Mouse (Mus musculus): ENCODE results near the gene Dbh. TPM values are rescaled to one million over a fixed set of nuclear protein-coding genes. Genes with fewer than 3 reads are reported as not detected.

The Dbh gene
- polyA plus RNA-seq, 1 experiment from 2014 or later, result 0.47 TPM

DNA sequence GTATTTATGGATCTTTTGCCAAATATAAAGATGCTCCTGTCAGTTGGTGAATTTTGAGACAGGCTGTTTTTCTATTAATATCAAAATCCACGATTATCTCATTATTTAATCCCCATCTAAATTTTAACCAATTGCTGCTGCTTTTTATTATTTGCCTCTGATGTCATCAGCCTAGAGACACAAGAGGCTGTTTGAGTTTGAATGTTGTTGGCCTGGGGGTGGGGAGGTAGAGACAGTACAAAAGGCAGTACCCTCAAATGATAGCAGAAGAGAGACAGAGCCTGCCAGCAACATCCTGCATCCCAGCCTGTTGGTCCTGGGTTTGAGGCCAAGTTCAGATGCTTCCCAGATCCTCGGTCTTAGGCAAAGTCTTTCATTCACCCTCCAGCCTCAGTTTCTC lies 9.2 kb downstream of the Dbh start:
- Histone ChIP-seq H3K27me3 (ENCODE audit: control insufficient read depth, insufficient read depth, low read length) (no peaks in the 10 kb centered on the region), H3K9me3 (replicated peaks; ENCODE audit: control insufficient read depth, low read length) (no peaks in the 10 kb centered on the region), H3K36me3 (ENCODE audit: control insufficient read depth, insufficient read depth, low read length) (no peaks in the 10 kb centered on the region), H3K4me1 (ENCODE audit: control insufficient read depth, insufficient read depth, low read length) (peaks cover 12% of the 10 kb centered on the region), H3K9ac (ENCODE audit: low read depth, low read length) (no peak overlapping the region), H3K4me2 (no peak overlapping the region), H3K4me3 (ENCODE audit: low read depth, low read length) (no peak overlapping the region), H3K27ac (ENCODE audit: low read depth, low read length) (no peak overlapping the region)
- no peak for ATAC-seq (replicated peaks; ENCODE audit: insufficient number of reproducible peaks, low FRiP score, low TSS enrichment)
- WGBS (ENCODE audit: insufficient replicate concordance), result 74% methylated on average over 2 of the region's 2 CpGs

DNA sequence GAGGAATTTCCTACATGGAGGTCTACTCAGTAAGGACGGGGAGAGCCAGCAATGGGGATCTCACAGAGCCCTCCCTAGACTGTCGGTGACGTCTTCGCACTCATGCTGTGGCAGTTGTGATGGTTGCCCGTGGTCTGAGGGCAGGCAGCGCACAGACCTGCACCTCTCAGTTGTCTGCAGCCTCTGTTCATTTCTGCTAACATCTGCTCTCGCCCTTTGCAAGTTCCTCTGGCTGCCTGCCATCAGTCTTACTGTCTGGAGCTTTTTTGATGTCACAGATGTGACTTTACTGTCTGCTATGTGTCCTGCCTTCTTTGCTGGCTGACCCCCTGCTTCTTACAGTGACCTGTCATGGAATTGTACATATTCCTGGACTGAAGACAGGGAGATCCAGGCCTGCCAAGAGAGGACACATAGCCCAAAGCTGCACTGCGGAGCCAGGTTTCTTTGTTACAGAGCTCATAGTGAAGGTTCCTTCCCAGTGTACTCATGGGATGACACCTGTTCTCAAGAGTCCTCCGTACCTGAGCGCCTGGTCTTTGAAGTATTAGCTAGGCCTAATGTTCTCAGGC lies 10.7 kb downstream of the Dbh start:
- Histone ChIP-seq H3K4me2 (no peak overlapping the region), H3K27me3 (ENCODE audit: control insufficient read depth, insufficient read depth, low read length) (no peaks in the 10 kb centered on the region), H3K9me3 (replicated peaks; ENCODE audit: control insufficient read depth, low read length) (no peaks in the 10 kb centered on the region), H3K4me3 (ENCODE audit: low read depth, low read length) (no peak overlapping the region), H3K9ac (ENCODE audit: low read depth, low read length) (no peak overlapping the region), H3K4me1 (ENCODE audit: control insufficient read depth, insufficient read depth, low read length) (peaks cover 22% of the 10 kb centered on the region), H3K36me3 (ENCODE audit: control insufficient read depth, insufficient read depth, low read length) (no peaks in the 10 kb centered on the region), H3K27ac (ENCODE audit: low read depth, low read length) (no peak overlapping the region)
- ATAC-seq (replicated peaks; ENCODE audit: insufficient number of reproducible peaks, low FRiP score, low TSS enrichment), result no peak
- 74% methylated on average over 10 of the region's 10 CpGs for WGBS (ENCODE audit: insufficient replicate concordance)

DNA sequence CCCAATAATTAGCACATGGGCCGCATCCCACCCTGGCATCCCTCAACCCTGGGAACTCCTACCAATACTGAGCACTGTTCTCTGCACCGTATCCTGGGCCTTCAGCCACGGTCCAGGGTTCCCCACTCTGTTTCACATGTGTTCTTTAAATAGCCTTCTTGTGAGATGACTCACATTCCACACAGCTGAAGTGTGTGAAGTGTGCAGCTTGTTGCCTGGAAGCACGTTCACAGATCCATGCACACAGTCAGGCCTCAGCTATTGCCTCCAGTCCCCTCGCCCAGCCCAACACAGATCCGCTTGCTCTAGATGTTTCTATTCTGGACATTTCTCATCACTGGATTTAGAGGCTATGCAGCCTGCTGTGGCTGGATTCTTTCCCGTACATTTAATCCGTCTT lies 14.1 kb downstream of the Dbh start:
- WGBS (ENCODE audit: insufficient replicate concordance), result 46% methylated on average over 8 of the region's 8 CpGs
- Histone ChIP-seq H3K4me1 (ENCODE audit: control insufficient read depth, insufficient read depth, low read length) (peaks cover 53% of the 10 kb centered on the region), H3K36me3 (ENCODE audit: control insufficient read depth, insufficient read depth, low read length) (no peaks in the 10 kb centered on the region), H3K27me3 (ENCODE audit: control insufficient read depth, insufficient read depth, low read length) (no peaks in the 10 kb centered on the region), H3K9ac (ENCODE audit: low read depth, low read length) (no peak overlapping the region), H3K4me2 (no peak overlapping the region), H3K27ac (ENCODE audit: low read depth, low read length) (peak overlapping the region; percentile 22; the same call in 1 of the 2 replicates), H3K9me3 (replicated peaks; ENCODE audit: control insufficient read depth, low read length) (no peaks in the 10 kb centered on the region), H3K4me3 (ENCODE audit: low read depth, low read length) (no peak overlapping the region)
- peak; percentile 25; the same call in 1 of the 2 replicates for ATAC-seq (replicated peaks; ENCODE audit: insufficient number of reproducible peaks, low FRiP score, low TSS enrichment)

DNA sequence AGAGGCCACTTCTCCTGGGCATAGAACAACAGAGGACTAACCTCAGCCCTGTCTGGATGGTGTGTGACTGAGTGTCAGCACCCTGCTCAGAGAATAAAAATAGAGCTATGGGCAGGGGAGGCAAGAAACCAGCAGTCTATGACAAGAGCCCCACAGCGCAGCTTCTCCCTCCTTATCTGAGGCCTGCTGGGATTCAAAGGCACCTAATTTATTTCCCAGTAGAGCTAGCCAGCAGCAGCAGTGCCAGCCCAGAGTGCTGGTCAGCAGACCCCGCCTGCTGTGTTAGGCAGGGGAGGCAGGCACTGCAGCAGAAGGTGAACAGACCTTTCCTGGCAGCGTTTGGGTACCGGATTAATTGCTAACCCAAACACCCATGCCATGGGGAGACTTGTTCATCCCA lies 16.9 kb downstream of the Dbh start:
- Histone ChIP-seq H3K27me3 (ENCODE audit: control insufficient read depth, insufficient read depth, low read length) (no peaks in the 10 kb centered on the region), H3K4me1 (ENCODE audit: control insufficient read depth, insufficient read depth, low read length) (peaks cover 50% of the 10 kb centered on the region), H3K4me3 (ENCODE audit: low read depth, low read length) (no peak overlapping the region), H3K9me3 (replicated peaks; ENCODE audit: control insufficient read depth, low read length) (no peaks in the 10 kb centered on the region), H3K4me2 (no peak overlapping the region), H3K36me3 (ENCODE audit: control insufficient read depth, insufficient read depth, low read length) (no peaks in the 10 kb centered on the region), H3K9ac (ENCODE audit: low read depth, low read length) (peak overlapping the region; percentile 34; the same call in 1 of the 2 replicates), H3K27ac (ENCODE audit: low read depth, low read length) (peak overlapping the region; percentile 74)
- ATAC-seq (replicated peaks; ENCODE audit: insufficient number of reproducible peaks, low FRiP score, low TSS enrichment), result peak; percentile 36; the same call in 1 of the 2 replicates
- WGBS (ENCODE audit: insufficient replicate concordance), result 27% methylated on average over 4 of the region's 4 CpGs

DNA sequence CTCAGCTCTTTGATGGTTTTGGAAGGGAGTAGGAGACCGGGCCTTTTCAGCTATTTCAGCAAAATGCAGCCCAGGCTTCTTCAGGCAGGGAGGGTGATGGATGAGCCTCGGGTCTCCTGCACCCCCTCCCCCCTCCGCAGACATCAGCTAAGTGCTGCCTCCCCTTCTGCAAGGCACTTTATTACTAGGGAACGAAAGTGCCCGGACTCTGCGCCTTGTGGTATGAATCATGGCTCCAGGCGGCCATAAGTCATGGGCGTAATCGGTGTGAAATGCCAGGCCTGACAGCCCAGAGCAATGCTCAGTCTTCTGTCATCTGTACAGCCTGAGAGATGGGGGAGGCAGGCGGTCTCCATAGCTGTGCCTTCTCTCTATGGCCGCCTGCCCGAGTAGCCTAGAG lies 18.7 kb downstream of the Dbh start:
- H3K4me3 ChIP-seq (ENCODE audit: low read depth, low read length), result no peak overlapping the region
- ATAC-seq (replicated peaks; ENCODE audit: insufficient number of reproducible peaks, low FRiP score, low TSS enrichment), result 0 out of 2 replicates have a peak, but pooled peaks have one; percentile 9
- H3K9me3 ChIP-seq (replicated peaks; ENCODE audit: control insufficient read depth, low read length), result no peaks in the 10 kb centered on the region
- H3K27ac ChIP-seq (ENCODE audit: low read depth, low read length), result no peak overlapping the region
- peaks cover 52% of the 10 kb centered on the region for H3K4me1 ChIP-seq (ENCODE audit: control insufficient read depth, insufficient read depth, low read length)
- H3K4me2 ChIP-seq, result no peak overlapping the region
- no peak overlapping the region for H3K9ac ChIP-seq (ENCODE audit: low read depth, low read length)
- H3K27me3 ChIP-seq (ENCODE audit: control insufficient read depth, insufficient read depth, low read length), result peaks cover 3% of the 10 kb centered on the region
- WGBS (ENCODE audit: insufficient replicate concordance), result 50% methylated on average over 12 of the region's 12 CpGs
- H3K36me3 ChIP-seq (ENCODE audit: control insufficient read depth, insufficient read depth, low read length), result no peaks in the 10 kb centered on the region

DNA sequence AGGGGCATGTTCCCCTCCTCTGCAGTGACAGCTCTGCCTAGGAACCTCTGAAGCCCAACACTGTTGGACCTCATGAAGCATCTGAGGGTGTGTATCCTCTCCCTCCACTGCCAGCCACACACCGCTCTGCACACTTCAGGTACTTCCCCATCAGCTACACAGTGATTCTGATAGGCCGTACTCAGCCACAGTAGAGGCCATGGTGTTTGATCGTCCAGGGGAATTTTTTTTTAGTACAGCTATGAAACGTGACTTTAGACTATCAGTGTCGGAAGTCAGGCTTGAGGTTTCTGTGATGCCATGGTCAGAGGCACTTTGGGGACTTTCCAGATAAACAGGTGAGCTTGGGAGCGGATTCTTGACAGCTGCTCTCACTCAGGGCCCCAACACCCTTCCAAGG lies 22.5 kb downstream of the Dbh start:
- H3K27me3 ChIP-seq (ENCODE audit: control insufficient read depth, insufficient read depth, low read length), result peaks cover 4% of the 10 kb centered on the region
- H3K4me1 ChIP-seq (ENCODE audit: control insufficient read depth, insufficient read depth, low read length), result peaks cover 20% of the 10 kb centered on the region
- H3K4me3 ChIP-seq (ENCODE audit: low read depth, low read length), result no peak overlapping the region
- H3K27ac ChIP-seq (ENCODE audit: low read depth, low read length), result no peak overlapping the region
- no peaks in the 10 kb centered on the region for H3K9me3 ChIP-seq (replicated peaks; ENCODE audit: control insufficient read depth, low read length)
- H3K36me3 ChIP-seq (ENCODE audit: control insufficient read depth, insufficient read depth, low read length), result no peaks in the 10 kb centered on the region
- no peak overlapping the region for H3K9ac ChIP-seq (ENCODE audit: low read depth, low read length)
- no peak overlapping the region for H3K4me2 ChIP-seq
- WGBS (ENCODE audit: insufficient replicate concordance), result 61% methylated on average over 6 of the region's 6 CpGs
- no peak for ATAC-seq (replicated peaks; ENCODE audit: insufficient number of reproducible peaks, low FRiP score, low TSS enrichment)

DNA sequence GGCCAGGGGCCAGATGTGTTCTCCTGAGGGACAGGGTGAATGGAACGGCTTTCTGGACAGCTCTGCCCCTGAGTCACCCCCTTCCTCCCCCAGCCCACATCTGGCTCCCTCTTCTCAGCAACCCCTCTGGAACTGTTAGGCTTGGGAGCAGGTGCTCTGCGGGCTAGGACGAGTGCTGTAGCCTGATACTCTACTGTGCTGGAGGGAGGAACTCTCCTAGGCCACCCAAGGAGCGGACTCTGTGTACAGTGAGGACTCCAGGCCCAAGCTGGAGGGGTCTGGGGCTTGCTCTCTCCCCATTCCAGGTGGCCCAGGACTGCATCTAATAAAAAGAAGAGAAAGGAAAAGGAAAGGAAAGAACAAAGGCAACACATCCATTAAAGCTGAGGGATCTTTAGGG lies 25.0 kb downstream of the Dbh start:
- Histone ChIP-seq H3K4me3 (ENCODE audit: low read depth, low read length) (no peak overlapping the region), H3K9me3 (replicated peaks; ENCODE audit: control insufficient read depth, low read length) (no peaks in the 10 kb centered on the region), H3K4me2 (no peak overlapping the region), H3K4me1 (ENCODE audit: control insufficient read depth, insufficient read depth, low read length) (peaks cover 3% of the 10 kb centered on the region; the same call in 1 of the 2 replicates), H3K9ac (ENCODE audit: low read depth, low read length) (no peak overlapping the region), H3K27me3 (ENCODE audit: control insufficient read depth, insufficient read depth, low read length) (peaks cover 4% of the 10 kb centered on the region), H3K36me3 (ENCODE audit: control insufficient read depth, insufficient read depth, low read length) (no peaks in the 10 kb centered on the region), H3K27ac (ENCODE audit: low read depth, low read length) (no peak overlapping the region)
- 56% methylated on average over 4 of the region's 4 CpGs for WGBS (ENCODE audit: insufficient replicate concordance)
- no peak for ATAC-seq (replicated peaks; ENCODE audit: insufficient number of reproducible peaks, low FRiP score, low TSS enrichment)

DNA sequence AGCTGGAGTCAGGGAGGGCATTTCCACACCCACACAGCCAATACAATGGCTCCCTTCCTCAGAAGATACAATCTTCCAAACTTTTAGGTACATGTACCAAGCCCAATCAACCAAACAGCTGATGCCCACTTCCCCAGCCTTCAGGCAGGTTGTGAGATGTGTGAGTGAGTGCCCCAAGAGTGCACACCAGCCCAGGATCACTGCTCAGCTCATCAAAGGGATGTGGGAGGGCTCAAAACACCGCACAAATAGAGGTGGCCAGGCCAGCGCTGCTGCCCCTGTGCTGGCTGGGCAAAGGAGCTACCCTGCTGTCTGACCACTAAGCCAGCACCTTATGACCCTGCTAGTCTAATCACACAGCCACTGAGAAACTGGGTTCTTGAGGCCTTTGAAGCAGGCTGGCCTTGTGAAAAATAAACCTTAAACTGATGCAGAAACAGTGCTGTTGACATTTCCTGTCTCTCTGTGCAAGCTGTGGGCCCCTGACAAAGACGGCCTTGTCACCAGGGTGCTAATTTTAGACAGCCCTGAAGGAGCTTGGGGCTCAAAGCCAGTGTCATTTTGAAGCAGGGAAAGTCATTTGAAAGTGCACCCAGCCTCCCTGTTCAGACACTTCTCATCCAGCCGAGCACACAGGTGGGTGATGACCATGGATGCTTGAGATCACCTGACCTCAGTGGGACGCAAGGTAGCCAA lies 33.7 kb downstream of the Dbh start:
- peak; percentile 43; the same call in 1 of the 2 replicates for ATAC-seq (replicated peaks; ENCODE audit: insufficient number of reproducible peaks, low FRiP score, low TSS enrichment)
- peaks cover 55% of the 10 kb centered on the region for H3K4me1 ChIP-seq (ENCODE audit: control insufficient read depth, insufficient read depth, low read length)
- no peak overlapping the region for H3K4me3 ChIP-seq (ENCODE audit: low read depth, low read length)
- peak overlapping the region; percentile 43; the same call in 1 of the 2 replicates for H3K9ac ChIP-seq (ENCODE audit: low read depth, low read length)
- no peaks in the 10 kb centered on the region for H3K36me3 ChIP-seq (ENCODE audit: control insufficient read depth, insufficient read depth, low read length)
- whole genome bisulfite sequencing (ENCODE audit: insufficient replicate concordance), result 27% methylated on average over 5 of the region's 5 CpGs
- no peaks in the 10 kb centered on the region for H3K9me3 ChIP-seq (replicated peaks; ENCODE audit: control insufficient read depth, low read length)
- peak overlapping the region; percentile 19; the same call in 1 of the 2 replicates for H3K4me2 ChIP-seq
- peaks cover 2% of the 10 kb centered on the region; the same call in 1 of the 2 replicates for H3K27me3 ChIP-seq (ENCODE audit: control insufficient read depth, insufficient read depth, low read length)
- peak overlapping the region; percentile 93 for H3K27ac ChIP-seq (ENCODE audit: low read depth, low read length)
